Mouse (Mus musculus): Measurements from ENCODE around the gene Bckdhb.
"Not testable (repeated sequence)": the region's sequence is repeated elsewhere in the genome, so short reads cannot be mapped to it uniquely, and the experiment has no call there.

Bckdhb gene

GRCm38 (mm10) chr9:83963296-83963695, 38.4 kb downstream of the Bckdhb start:
- DNase-seq (ENCODE audit: low spot score), result no peak

GRCm38 (mm10) chr9:83964376-83964775, 39.4 kb downstream of the Bckdhb start:
- no peak for DNase-seq (ENCODE audit: low spot score)

DNA sequence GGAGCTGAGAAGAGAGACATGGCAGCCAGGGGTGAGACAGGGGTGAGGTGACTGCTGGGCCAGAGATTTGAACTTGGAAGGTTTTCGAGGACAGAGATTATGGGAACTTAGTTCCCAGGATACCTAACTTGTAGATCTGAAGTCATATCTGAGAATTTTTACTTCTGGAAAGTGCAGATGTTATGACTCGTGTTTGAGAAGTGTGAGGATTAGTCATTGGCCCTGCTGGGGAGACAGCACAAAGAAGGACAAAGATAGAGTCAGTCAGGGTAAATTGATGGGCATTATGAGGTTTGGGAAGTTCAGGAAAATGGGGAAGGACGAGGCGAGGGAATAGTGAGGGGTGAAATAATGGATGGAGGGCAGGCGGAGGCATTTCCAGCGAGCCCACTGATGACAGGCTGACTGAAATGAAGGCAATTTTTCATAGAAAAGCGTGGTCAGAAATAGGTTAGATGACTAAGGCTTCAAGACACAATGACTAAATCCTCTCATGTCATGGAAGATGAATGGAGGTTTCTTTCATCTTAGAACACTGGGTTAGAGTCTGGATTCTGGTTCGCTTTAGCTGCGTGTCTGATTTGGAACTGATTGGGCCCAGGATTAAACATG, 42.6 kb downstream of the Bckdhb start:
- no peak for DNase-seq (ENCODE audit: low spot score)

- DNase-seq (ENCODE audit: low spot score), result no peak
These were observed 44.4 kb downstream of the Bckdhb start for GRCm38 (mm10) chr9:83969326-83969725.

GRCm38 (mm10) chr9:83973467-83973866, 48.5 kb downstream of the Bckdhb start:
- DNase-seq (ENCODE audit: low spot score), result no peak

DNA sequence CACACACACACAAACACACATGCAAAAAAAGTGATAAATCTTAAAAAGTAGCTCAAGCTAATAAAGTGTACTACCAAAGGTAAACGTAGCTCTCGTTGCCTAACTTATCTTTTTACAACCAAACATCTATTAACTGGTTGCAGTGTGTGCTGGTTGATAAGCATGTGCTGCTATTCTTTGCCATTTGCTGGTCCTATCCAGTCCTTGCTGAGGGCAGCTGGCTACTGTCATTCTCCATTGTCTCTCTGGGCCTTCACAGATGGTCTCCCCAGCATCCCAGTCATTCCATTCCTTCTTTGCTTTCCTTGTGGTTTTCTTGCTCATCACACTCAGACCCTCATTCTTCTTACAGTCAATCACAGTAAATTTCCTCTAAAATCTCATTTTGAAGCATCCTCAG, 50.9 kb downstream of the Bckdhb start:
- DNase-seq (ENCODE audit: low spot score), result no peak

GRCm38 (mm10) chr9:83981234-83981633, 56.3 kb downstream of the Bckdhb start:
- DNase-seq (ENCODE audit: low spot score), result no peak

GRCm38 (mm10) chr9:84008961-84009360, 84.0 kb downstream of the Bckdhb start:
- DNase-seq (ENCODE audit: low spot score), result no peak

GRCm38 (mm10) chr9:84011146-84011545, 86.2 kb downstream of the Bckdhb start:
- DNase-seq (ENCODE audit: low spot score), result no peak

- not testable (repeated sequence) for DNase-seq (ENCODE audit: low spot score)
These were observed 93.2 kb downstream of the Bckdhb start for GRCm38 (mm10) chr9:84018141-84018540.

DNA sequence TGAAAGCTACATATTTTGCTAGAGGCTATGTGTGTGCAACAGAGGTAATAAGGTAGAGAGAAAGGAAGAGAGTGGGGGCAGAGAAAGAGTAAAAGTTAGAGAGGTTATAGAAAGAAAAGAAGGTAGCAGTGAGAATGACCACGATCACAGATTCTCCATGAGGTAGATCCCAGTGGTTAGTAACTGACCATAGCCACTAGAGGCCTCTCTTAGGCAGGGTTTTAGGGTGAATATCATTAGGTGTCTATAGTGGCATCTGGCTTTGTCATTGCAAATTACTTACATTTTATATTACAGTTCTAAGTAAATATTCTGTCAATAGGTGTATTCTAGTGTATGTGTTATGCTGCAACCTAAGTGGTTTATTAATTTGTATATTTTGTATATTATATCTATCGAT, 94.7 kb downstream of the Bckdhb start:
- no peak for DNase-seq (ENCODE audit: low spot score)

- DNase-seq (ENCODE audit: low spot score), result no peak
These were observed 96.2 kb downstream of the Bckdhb start for GRCm38 (mm10) chr9:84021189-84021588.

DNA sequence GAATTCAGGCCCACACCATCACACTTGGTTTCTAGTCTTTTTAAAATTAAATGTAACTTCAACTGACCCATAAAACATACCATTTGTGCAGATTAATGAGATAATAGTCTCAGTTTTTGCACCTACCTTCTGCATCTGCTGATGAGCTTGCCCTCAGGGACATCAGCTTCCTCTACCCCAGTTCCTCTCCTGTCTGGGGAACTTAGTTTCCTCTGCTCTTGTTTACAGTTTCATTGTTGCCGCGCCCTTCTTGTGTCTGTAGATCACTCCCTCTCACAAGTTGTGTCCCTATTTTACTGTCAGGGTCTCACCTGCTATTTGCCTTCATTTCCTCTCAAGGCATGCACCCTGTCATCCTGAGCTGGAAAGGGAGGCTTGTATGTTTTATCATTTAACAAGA, 103.2 kb downstream of the Bckdhb start:
- no peak for DNase-seq (ENCODE audit: low spot score)

DNA sequence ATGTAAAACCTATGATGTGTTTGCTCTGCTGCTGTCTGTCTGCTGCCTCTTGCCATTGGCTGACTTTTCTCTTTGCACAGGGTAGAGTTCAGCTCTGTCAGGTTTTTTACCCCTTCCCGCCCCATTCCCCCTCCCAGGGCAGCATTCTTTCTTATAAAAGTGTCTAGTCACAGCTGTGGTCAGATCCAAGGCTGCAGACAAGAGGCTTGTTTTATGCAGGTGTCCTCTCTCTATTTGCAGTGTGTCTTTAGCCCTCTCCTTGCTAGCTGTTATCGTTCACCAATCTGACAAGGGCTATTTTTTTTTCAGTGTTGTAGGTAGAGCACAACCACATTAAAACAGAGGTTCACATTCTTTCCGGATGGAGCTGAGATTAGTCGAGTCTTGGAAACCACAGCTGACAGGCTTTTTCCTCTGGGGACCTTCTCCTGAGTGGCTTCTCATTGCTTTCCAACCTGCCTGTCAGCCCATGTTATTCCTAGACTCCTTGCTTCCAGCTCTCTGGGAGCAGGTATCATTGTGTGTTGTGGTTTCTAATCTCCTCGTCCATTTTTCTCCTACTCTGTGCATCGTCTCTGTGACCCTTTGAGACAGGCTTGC, 105.8 kb downstream of the Bckdhb start:
- DNase-seq (ENCODE audit: low spot score), result no peak

DNA sequence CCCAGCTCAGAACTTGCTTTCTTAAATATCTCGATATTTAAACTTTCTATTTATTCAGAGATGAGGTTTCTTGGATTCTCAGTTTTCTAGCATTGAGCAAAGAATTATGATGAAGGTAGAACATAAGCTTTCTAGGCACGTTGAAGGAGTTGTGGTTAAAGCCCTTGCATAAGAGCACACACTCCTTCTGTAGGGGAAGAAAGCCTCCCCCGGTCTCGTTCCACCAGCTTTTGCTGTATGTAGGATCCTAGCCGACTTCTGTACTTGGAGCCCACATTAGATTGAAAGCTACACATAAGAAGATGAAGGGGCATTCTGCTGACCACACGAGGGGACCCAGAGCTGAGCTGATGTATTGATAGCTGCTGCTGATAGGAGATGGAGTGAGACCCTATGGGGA, 106.5 kb downstream of the Bckdhb start:
- DNase-seq (ENCODE audit: low spot score), result no peak

GRCm38 (mm10) chr9:84032669-84033341, 107.9 kb downstream of the Bckdhb start:
- DNase-seq (ENCODE audit: low spot score), result no peak

GRCm38 (mm10) chr9:84036046-84036445, 111.1 kb downstream of the Bckdhb start:
- DNase-seq (ENCODE audit: low spot score), result no peak

DNA sequence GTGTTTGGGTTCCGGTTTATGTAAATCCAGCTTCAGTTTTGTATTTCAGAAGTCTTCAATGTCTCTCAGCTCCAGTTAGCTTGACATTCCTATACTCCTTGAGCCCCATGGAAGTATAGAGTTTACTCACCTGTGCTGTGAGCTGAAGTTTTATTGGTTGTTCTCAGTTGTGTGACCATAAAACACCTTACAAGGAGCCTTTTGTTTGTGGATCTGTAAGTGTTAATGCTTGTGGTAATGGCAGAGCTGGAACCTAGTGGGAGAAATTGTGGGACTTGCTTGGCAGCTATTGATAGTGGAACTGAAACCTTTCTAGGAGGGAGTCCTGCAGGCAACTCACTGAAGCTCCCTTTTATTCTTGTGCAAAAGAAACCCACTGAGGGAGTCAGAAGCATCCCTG, 112.3 kb downstream of the Bckdhb start:
- DNase-seq (ENCODE audit: low spot score), result no peak

DNA sequence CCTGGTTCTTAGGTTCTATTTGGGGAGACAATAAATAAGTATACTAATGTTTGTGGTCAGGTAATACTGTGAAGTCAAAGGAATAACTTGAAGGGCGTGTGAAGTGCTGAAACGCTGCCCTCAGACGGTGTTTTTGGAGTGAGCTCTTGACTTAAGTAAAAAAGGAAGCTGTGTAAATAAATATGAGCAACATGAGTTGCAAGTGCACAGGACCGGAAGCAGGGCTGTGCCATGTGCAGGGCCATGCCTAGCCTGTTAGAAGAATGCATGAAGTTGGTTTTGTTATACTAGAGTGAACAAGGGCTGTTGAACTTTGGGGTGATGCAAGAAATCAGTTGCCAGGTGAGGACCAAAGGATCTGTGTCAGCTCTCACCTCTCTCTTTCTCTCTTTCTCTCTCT, 114.0 kb downstream of the Bckdhb start:
- no peak for DNase-seq (ENCODE audit: low spot score)

- DNase-seq (ENCODE audit: low spot score), result no peak
These were observed 115.4 kb downstream of the Bckdhb start for GRCm38 (mm10) chr9:84040376-84040775.

DNA sequence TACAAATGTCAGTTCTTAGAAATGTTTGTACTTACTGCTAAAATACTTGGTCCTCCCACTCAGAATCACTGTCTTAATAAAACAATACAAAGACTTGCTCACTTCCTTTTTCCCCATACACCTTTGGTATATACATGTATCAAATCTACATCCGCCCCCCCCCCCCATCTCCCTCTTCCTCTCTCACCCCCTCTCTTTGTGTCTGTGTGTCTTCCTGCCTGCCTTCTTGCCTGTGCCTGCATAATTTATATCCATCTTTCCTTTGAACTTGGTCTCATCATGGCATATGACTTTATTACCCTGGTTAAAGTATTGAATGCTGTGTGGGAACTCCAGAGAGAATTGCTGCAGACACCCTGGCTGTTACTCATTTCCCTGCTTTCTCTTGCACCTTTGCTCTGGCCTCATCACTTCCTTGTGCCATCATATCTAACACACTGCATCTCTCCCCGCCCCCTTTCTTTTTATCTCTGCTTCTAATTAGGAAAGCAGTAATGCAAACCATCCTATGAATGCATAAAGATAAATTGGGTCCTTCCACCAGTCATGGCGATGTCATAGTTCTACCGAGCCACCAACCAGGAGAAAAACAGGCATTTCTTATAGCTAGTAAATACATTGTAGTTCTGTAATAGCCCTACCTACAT, 116.8 kb downstream of the Bckdhb start:
- DNase-seq (ENCODE audit: low spot score), result no peak

DNA sequence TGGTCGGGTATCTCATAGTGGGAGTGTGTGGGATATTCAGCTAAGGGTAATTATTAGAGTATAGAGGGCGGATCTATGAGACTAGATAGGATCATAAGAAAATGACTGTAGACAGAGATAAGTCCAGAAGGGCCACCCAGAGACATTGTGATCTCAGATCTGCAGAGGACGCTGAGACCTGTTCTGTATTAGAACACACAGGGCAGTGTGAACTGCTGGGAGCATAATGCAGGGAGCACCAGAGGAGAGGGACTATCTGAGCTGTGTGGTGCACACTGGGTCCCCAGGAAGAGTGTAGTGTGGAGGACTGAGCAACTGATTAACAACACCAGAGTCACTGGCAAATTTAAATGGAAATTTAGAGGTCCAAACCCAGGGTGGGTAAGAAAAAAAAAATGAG, 117.6 kb downstream of the Bckdhb start:
- DNase-seq (ENCODE audit: low spot score), result no peak

- no peak for DNase-seq (ENCODE audit: low spot score)
These were observed 119.2 kb downstream of the Bckdhb start for GRCm38 (mm10) chr9:84044136-84044535.
